Mouse (Mus musculus): ENCODE data around the gene Slc8a1. TPM values are rescaled to one million over a fixed set of nuclear protein-coding genes. Genes with fewer than 3 reads are reported as not detected.
A peak's percentile ranks its signal among the peaks of the same experiment; 100 is the strongest.

The Slc8a1 gene
- total RNA-seq, 2 experiments from 2014 or later, result 6.6 to 8.3 TPM

DNA sequence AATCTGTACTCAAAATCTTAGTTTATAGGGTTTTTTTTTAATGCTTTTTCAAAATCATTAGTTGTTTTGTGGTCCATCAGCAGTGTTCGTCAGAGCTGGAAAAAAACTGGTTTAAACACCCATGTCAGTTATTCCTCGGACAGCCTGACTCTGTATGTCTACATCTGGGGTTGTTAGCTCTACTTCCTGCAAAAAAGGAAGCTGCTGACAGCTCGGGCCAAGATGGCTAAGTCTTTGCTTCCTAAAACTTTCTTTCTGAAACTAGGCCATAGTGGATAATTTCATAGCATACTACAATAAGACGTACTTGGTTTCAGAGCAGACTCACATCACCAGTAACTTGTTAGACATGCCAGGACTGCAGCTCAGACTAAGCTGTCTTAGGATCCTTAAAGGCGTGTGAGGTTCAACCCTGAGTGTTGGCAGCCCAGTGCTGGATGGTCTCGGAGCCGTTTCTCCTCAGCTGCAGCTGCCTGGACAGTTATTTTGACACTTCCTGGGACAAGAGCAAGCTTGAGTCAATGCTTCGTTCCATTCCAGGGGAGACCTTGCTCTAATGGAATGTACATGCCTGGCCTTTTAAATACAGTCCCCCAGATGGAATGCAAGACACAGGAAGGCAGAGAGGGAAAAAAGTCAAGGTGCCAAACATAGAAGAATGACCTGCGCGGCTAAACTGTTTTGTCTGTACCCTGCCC lies 158.3 kb downstream of the Slc8a1 start:
- no peak for DNase-seq (ENCODE audit: low spot score in 2 of 2)

DNA sequence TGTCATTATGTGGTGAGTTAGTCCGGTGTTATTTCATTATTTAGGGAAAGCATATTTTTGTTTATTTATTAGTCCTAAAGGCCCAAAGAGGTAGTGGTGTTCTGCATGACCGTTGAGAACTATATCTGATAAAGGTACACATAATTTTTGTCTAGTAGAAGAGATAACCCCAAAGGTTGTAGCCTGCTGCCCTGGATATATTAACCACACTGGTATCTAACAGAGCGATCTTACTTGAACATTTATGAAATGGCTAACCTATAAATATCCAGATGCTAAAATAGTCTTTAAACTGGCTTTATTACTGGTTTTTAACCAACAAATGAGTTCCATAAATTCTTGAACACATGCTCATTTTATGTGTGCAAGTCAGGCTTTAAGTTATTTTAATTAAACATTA lies 161.3 kb downstream of the Slc8a1 start:
- DNase-seq (ENCODE audit: low spot score in 2 of 2), result no peak

DNA sequence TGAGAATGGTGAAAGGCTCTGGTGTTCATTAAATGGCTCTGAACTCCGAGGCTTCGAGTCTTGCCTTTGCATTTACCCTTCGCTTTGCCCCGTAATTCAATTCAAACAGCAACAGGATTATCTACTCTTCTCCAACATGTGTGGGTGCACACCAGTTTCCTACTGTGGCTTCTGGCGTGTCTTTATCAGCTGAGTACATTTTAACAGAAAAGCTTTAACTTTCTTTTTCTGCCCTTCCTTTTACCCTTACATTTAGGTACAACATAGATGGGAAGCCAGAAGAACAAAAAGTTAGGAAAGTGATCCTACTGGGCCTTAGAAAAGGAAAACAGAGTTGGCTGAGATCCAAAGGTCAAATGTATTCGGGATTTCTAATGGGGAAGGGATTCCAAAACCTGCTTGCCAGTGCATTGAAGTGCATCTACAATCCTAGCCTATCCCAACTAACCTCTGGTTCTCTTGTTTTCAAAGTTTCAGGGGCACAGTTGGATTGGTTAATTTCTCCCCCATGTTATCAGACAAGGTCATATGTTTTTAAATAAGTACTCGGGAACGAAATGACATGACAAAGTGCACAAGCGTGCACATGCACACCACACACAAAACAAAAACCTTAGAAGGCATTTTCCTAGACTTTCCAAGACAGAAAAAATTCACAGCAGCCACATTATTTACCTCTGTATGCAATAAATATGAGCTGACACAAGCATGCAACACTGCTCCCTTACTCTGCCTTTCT lies 172.4 kb downstream of the Slc8a1 start:
- no peak for DNase-seq (ENCODE audit: low spot score in 2 of 2)

DNA sequence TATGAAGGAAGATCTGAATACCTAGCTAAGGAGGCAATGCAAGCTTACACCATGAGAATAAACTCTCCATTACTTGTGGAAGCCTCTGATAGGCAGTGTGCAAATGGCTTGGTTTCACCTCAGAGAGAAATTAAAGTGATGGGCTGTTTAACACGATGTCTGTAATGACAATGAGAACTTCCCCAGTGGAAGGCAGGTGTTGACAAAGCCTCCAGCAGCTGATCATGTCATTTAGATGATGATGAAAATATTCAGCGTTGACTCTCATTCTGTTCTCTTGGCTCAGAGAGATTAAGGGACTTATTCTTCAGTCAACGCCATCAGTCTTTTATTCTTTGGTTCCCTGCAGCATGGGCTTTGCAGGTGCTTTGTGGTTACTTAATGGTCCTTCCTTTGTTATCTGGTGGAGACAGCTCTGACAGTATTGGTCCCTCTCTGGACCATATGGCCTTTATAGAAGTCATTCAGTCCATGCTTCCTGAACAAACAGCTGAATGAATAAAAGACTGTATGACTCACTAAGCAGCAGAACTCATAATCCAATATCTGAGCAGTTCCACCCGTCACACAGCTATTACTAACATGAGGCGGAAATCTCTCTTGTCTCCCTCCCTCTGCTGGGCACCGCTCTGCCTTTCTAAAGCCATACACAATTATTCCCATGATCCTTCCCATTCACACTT lies 184.0 kb downstream of the Slc8a1 start:
- DNase-seq (ENCODE audit: low spot score in 2 of 2), result no peak

DNA sequence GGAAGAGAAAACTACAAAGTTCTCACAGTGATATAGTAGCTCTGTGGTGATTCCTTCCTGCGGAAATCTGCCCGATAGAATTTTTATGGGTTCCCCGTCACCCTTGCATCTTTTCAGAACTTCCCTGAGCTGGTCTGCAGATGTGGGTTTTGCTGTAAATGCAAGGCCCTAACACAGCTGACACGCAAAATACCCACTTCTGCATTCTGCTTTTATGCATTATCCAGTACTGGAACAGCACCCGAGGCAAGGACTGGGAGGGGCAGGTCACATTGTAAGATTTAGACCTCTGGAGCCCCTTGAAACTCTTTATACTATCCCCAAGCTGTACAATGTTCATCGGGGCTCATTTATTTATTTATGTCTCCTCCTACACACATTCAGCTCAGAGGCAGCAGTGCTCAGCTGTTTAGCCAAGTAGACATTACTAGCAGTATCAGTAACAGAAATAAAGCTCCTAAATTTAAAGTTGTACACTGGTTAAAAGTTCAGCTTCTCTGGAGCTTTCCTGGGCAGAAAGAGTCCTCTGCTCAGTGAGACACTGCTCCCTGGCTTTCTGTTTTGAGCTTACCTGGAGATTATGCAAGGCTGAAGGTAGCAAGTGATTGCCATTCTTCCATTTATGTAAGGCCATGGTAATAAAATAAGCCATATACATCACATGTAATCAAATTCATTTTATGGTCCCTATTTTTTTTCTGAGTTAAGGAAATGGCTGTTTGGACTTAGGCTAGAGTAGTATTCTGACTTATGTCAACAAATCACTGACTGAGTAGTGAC lies 186.1 kb downstream of the Slc8a1 start:
- no peak for DNase-seq (ENCODE audit: low spot score in 2 of 2)

DNA sequence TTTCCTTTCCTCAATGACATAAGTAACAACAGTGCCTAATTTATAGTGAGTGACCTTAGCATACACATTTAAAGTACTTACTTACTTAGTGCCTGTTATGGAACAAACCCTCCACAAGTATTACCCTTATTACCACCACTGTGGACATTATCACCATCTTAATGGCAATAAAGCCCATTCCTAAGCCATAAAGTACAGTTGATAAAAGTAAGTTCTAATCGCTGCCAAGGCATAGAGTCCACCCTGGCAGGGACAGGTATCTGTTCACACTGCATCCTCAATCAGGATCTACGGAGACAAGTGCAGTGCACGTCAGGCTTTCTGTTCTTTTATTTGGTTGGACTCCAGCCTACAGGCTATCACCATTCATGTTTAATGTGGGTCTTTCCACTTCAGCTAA lies 187.3 kb downstream of the Slc8a1 start:
- DNase-seq (ENCODE audit: low spot score in 2 of 2), result no peak

DNA sequence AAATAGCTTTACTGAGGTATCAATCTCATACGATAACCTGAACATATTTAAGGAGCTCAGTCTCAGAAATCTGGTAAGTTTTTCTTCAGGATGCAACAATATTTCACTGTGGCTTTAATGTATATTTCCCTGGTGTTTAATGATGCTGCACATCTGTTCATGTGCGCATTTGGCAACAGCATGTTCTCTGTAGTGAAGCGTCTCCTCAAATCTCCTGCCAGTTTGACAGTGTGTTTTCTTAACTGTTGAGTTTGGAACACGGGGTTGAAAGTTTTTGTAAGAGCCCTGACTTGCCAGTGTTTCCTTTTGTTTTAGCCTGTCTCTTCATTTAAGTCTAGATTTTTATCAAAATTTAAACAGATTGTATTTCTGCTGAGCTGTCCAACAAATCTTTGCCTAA lies 190.2 kb downstream of the Slc8a1 start:
- no peak for DNase-seq (ENCODE audit: low spot score in 2 of 2)

DNA sequence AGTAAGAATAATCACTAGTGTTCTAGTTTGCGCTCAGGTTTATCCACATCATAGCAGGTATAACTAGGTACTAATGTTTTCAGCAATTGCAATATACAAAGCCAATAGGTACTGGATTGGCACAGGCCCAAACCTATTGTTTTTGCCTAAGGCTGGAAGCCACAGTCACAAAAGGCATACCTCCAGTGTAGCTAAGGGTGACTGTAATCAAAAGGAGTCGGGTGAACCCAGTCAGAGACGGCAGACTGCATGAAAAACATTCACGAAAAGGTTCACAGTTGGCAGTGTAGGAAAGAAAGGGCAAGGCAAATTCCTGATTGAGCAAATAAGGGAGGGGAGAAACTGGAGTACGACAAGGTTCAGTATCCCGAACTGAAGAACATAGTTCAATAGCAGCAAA lies 191.7 kb downstream of the Slc8a1 start:
- no peak for DNase-seq (ENCODE audit: low spot score in 2 of 2)

DNA sequence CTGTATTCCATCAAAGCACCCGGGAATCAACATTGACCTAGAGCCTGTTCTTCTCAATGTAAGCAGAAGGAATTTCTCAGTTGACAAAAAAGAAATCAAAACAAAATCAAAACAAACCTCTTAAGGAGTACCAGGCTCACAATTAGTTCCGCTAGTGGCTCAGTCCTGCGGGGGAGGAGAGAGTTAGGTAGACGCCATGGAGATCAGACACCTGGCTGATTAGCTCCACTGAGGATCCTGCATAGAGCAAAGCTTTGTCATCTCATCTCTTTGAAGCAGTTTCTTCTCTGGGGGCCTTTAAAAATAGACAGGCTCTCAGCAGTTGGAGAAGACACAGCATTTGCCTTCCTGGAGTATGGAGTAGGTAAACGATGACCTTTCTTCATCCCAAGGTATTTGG lies 192.2 kb downstream of the Slc8a1 start:
- no peak for DNase-seq (ENCODE audit: low spot score in 2 of 2)

DNA sequence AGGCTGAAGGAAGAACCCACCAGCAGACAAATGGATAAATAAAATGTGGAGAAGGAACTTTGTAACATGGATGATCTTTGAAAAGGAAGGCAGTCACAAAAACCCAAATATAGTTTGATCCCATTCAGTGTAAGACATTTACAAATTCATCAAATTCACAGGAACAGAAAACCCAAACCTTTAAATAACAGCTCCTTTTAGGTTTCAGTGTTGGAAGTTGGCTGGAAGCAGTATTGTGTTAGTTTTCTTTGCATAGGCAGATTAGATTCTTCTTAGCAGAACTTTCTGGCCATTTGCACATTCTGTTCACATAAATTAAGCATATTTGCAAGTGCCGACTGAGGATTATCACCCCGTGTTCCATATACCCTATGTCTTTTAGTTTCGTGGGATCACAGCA lies 193.3 kb downstream of the Slc8a1 start:
- no peak for DNase-seq (ENCODE audit: low spot score in 2 of 2)

DNA sequence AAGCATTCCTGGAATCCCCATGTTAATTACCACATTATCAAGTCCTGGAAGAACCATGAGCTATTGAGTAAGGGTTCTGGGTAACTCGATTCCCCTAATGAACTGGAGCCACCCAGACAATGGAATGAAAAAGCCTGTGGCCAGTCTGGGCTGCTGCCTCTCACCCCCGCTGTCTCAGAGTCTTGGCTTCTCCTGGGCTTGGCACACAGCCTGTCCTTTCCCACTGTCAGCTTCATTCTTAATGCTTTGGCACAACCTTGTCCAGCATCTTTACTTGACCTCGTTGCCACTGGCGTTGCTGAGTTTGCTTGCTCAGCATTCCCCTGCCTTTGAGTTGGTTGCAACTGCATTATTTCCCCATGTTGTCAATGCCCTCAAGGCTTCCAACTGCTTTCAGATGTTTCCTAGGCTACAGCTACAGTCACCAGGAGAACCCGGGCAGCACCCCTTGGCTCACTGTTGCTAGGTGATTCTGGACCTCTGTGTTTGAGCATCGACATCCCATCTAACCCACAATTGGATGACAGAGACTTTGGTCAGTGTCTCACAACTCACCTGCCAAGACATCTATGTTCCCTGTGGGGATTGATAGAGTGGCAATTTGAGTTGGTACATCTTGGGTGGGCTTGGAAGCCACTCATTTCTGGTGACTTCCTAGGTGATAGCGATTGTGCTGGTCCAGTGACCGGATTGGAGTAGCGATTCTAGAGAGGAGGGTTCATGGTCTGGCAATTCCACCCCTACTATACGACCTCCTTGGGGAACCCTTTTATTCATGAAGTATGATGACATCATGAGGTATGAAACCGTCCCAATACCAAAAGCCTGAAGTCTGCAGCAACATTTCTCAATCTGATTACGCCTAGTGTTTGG lies 195.6 kb downstream of the Slc8a1 start:
- DNase-seq (ENCODE audit: low spot score in 2 of 2), result peak in 1 of 2 experiments; percentile 21

DNA sequence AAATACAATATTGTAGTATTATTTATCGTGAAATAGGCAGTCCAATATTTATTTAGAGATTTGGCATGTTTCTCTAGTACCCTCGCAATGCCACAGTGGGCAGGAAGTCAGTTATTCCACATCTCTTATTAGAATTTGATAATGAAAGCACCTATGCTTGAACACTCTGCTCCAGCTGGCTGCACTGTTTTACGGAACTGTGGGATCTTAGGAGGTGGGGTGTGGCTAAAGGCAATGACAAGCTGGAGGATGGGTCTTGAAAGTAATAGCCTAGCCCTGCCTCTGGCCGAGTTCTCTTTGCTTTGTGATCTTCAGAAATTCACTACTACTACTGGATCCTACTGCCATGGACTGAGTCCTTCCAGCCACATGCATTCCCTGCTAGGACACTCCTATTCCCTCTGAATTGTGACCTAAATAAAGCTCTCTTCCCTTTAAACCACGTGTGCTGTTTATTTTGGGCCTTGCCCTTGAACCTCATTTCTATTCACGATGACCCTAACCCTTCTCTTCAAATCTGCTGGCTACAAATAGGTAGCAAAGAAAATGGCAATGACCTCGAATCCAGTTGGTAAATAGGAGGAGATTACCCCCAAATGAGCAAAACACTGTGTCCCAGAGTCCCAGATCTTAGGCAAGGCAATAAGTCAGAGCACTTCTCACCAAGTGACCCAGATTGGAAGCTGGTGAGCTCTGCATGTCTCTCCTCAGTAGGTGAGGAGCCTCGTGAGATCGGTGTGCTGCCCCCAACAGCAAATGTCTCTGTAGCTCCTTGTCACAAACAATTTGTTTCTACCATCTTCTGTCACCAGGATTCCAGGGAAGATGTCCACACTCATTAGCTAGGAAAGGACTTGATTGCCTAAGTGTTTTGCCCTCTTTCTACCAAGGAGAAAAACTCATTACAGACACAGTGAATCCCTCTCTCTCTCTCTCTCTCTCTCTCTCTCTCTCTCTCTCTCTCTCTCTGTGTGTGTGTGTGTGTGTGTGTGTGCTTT lies 199.7 kb downstream of the Slc8a1 start:
- DNase-seq (ENCODE audit: low spot score in 2 of 2), result no peak

DNA sequence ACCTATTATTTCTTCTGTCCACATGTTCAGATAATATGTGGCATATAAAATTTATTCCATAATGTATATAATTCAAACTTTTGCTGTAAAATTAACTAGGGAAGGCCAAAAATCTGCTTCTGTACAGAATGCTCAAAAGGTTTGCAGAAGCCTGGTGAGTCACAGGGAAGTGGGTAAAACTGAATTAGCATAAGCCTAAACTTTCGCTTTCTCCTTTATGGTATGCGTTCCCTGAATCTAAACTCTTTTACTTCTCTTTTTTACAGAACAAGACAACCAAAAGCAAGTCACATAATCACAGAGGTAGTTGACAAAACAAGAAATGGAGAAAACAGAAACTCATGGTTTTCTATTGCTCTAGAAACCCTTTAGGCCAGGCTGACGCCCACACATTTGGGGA lies 202.1 kb downstream of the Slc8a1 start:
- no peak for DNase-seq (ENCODE audit: low spot score in 2 of 2)

DNA sequence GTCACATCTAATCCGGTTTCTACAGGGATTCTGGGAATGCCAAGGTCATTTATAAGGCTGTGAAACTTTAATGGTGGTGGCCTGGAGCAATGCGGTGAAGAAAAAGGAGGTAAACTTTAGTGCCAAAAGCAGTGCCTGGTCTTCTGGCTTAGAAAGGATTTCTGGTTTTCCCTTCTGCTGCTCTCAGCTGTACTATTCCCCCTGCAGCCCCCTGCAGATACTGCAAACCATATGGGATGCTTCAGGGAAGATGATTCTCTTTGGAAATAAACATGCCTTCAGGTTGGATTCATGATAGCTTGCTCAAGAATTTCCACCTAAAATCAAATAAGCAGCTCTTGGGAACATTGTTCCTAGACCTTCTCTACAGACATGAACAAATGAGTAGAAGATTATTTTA lies 208.3 kb downstream of the Slc8a1 start:
- no peak for DNase-seq (ENCODE audit: low spot score in 2 of 2)

DNA sequence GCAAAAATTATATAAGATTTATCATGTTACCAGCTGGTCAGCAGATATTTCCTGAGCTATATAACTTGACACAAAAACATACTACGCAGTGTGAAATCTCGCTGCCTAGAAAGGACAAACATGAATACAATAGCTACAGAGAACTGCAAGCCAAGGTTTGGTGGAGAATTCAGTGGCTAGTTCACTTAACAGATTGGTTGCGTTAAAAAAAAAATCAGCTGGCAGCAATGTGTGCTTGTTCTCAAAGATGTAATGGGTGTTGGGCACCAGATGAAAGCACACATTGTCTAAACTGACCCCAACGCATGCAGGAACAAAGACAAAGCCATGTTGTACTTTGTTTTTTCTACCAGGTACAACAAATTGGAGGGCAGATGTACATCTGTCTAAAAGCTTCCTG lies 209.2 kb downstream of the Slc8a1 start:
- DNase-seq (ENCODE audit: low spot score in 2 of 2), result no peak

DNA sequence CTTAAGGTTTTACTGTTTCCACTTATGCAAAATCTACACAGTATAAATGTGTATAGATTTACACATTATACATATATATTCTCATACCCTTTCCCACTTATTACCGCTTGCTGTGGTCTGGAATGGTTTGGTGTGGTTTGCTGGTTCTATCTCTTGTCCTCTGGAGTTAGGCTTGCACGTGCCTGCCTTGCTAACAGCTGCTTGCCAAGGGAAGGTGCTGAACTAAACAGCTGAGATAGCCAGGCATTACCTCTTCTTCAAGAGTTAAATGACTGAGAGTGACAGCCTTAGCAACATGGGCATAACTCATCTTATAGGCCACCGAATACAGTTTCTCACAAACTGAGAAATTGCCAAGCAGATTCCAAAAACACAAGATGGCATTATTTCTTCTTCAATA lies 211.7 kb downstream of the Slc8a1 start:
- no peak for DNase-seq (ENCODE audit: low spot score in 2 of 2)

DNA sequence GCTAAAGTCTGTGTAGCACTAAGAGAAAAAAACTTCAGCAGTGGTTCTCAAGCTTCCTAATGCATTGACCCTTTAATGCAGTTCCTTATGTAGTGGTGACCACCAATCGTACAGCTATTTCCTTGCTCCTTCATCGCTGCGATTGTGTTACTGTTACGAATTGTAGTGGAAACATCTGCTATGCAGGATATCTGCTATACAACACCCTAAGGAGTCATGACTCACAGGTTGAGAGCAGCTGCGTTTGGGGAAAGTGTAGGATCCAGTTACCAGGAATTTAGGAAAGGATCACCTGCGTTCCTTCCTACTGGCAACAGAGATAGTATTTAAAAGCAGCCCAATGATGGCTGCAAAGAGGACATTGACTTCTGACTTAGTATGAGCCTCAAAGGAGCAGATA lies 213.4 kb downstream of the Slc8a1 start:
- no peak for DNase-seq (ENCODE audit: low spot score in 2 of 2)

DNA sequence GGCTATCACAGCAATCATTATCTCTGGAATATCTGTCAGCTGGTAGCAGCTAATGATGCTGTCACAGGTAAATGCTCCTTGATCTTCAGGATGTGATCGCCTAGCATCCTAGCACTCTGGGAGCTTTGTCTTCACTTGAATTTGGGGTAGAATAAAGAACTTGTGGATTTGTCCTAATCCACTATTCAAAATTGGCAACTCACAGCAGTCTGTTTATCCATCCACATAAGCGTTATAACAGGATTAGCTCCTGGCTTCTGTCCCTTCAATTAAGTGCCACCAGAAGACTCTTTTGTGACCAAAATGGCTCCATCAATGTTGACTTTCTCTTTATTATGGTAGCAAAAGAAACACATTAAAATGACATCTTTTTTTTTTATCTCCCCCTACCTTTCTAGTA lies 214.2 kb downstream of the Slc8a1 start:
- DNase-seq (ENCODE audit: low spot score in 2 of 2), result no peak

DNA sequence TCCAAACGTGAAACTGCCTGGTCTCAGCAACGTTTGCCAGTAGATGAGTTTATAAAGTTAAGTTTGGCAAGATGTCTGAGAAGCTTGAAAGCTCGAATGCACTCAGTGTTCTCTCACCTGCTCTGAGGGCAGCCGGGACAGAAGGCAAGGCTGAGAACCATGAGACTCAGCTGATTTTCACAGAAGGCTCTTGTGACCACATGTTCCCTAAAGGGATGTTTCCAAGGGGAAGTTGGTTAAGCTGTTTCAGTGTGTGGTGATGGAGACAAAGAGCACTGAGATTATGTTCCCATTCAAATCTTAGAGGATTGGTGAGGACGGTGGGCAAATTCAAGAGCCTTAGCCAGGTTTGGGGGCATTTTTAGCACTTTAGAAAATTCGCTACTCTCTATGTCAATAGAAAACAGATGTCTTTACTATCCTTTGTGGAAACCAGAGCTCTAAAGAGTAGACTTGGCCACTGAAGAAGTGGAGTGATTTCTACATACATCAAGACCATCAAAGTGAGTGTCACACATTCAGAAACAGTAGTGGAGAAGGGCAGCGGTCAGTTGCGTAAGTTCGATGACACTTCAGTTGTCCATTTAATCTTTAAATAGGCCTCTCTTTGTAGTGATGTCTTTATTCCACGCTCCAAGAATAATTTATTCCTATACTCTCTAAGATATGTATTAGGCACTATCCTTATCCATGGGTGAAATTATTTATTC lies 219.7 kb downstream of the Slc8a1 start:
- DNase-seq (ENCODE audit: low spot score in 2 of 2), result no peak

Measured in adrenal gland, adult 18-20 months (tissue).